Mouse (Mus musculus): ENCODE results near the gene Slc17a4. TPM values are rescaled to one million over a fixed set of nuclear protein-coding genes. Genes with fewer than 3 reads are reported as not detected.

Slc17a4 gene
- polyA plus RNA-seq, 1 experiment = 0.02 TPM

- TF ChIP-seq MYOD1 (IDR thresholded peaks at IDR 0.05; ENCODE audit: control insufficient read depth in 1 of 3, insufficient read length in 2 of 3, low read depth in 2 of 3) (no peak), POLR2AphosphoS2 (IDR thresholded peaks at IDR 0.05; ENCODE audit: insufficient read length, low read depth) (no peak), MAX (IDR thresholded peaks at IDR 0.05; ENCODE audit: low read depth) (no peak), SRF (IDR thresholded peaks at IDR 0.05; ENCODE audit: control insufficient read depth, insufficient read length, low read depth) (no peak), MYOG (IDR thresholded peaks at IDR 0.05; ENCODE audit: control insufficient read depth in 1 of 3, insufficient read depth in 1 of 3, insufficient read length in 2 of 3, low read depth in 2 of 3) (no peak), E2F4 (IDR thresholded peaks at IDR 0.05; ENCODE audit: insufficient read depth) (no peak), USF1 (IDR thresholded peaks at IDR 0.05; ENCODE audit: low read depth) (no peak), TCF12 (IDR thresholded peaks at IDR 0.05; ENCODE audit: insufficient read depth, poor library complexity, severe bottlenecking) (no peak), POLR2A (IDR thresholded peaks at IDR 0.05; ENCODE audit: insufficient read length, low read depth) (no peak)
- Histone ChIP-seq H3K79me2 (ENCODE audit: control insufficient read depth, insufficient read depth) (no peaks in the 10 kb centered on the region), H3K4me3 (no peak overlapping the region), H3K27me3 (ENCODE audit: control insufficient read depth, insufficient read depth, insufficient read length) (peaks cover 6% of the 10 kb centered on the region), H3K4me2 (ENCODE audit: low read depth) (no peak overlapping the region), H3K36me3 (ENCODE audit: control insufficient read depth, insufficient read depth) (no peaks in the 10 kb centered on the region), H3ac (ENCODE audit: control insufficient read depth, insufficient read length) (no peak overlapping the region)
Observed at GRCm38 (mm10) chr13:23893269-23893593, 21.6 kb downstream of the Slc17a4 start.

- TF ChIP-seq MYOG (IDR thresholded peaks at IDR 0.05; ENCODE audit: control insufficient read depth in 1 of 3, insufficient read depth in 1 of 3, insufficient read length in 2 of 3, low read depth in 2 of 3) (no peak), TCF12 (IDR thresholded peaks at IDR 0.05; ENCODE audit: insufficient read depth, poor library complexity, severe bottlenecking) (no peak), CEBPB (IDR thresholded peaks at IDR 0.05; ENCODE audit: insufficient read depth, poor library complexity, severe bottlenecking) (no peak), MAX (IDR thresholded peaks at IDR 0.05; ENCODE audit: low read depth) (no peak), USF1 (IDR thresholded peaks at IDR 0.05; ENCODE audit: low read depth) (no peak), SRF (IDR thresholded peaks at IDR 0.05; ENCODE audit: control insufficient read depth, insufficient read length, low read depth) (no peak), REST (IDR thresholded peaks at IDR 0.05; ENCODE audit: insufficient read depth, insufficient read length) (no peak)
- no peak overlapping the region for H3ac ChIP-seq (ENCODE audit: control insufficient read depth, insufficient read length)
Observed at GRCm38 (mm10) chr13:23892592-23893268, 22.1 kb downstream of the Slc17a4 start.

GRCm38 (mm10) chr13:23889011-23889605 is 25.7 kb downstream of the Slc17a4 start:
- no peaks in the 10 kb centered on the region for H3K79me2 ChIP-seq (ENCODE audit: control insufficient read depth, insufficient read depth)
- H3K4me2 ChIP-seq (ENCODE audit: low read depth) = no peak overlapping the region
- no peaks in the 10 kb centered on the region for H3K36me3 ChIP-seq (ENCODE audit: control insufficient read depth, insufficient read depth)
- H3K27me3 ChIP-seq (ENCODE audit: control insufficient read depth, insufficient read depth, insufficient read length) = peaks cover 6% of the 10 kb centered on the region
- H3K4me3 ChIP-seq = no peak overlapping the region
- TF ChIP-seq MYOD1 (IDR thresholded peaks at IDR 0.05; ENCODE audit: control insufficient read depth in 1 of 3, insufficient read length in 2 of 3, low read depth in 2 of 3) (no peak), POLR2A (IDR thresholded peaks at IDR 0.05; ENCODE audit: insufficient read length, low read depth) (no peak), CEBPB (IDR thresholded peaks at IDR 0.05; ENCODE audit: insufficient read depth, poor library complexity, severe bottlenecking) (no peak), MAX (IDR thresholded peaks at IDR 0.05; ENCODE audit: low read depth) (no peak), USF1 (IDR thresholded peaks at IDR 0.05; ENCODE audit: low read depth) (no peak), TCF12 (IDR thresholded peaks at IDR 0.05; ENCODE audit: insufficient read depth, poor library complexity, severe bottlenecking) (no peak), MYOG (IDR thresholded peaks at IDR 0.05; ENCODE audit: control insufficient read depth in 1 of 3, insufficient read depth in 1 of 3, insufficient read length in 2 of 3, low read depth in 2 of 3) (no peak), E2F4 (IDR thresholded peaks at IDR 0.05; ENCODE audit: insufficient read depth) (no peak)
- H3ac ChIP-seq (ENCODE audit: control insufficient read depth, insufficient read length) = no peak overlapping the region

More at GRCm38 (mm10) chr13:23892592-23893268, 22.1 kb downstream of the Slc17a4 start:
- no peaks in the 10 kb centered on the region for H3K79me2 ChIP-seq (ENCODE audit: control insufficient read depth, insufficient read depth)
- H3K4me3 ChIP-seq = no peak overlapping the region
- no peaks in the 10 kb centered on the region for H3K36me3 ChIP-seq (ENCODE audit: control insufficient read depth, insufficient read depth)
- H3K4me2 ChIP-seq (ENCODE audit: low read depth) = no peak overlapping the region
- H3K27me3 ChIP-seq (ENCODE audit: control insufficient read depth, insufficient read depth, insufficient read length) = peaks cover 6% of the 10 kb centered on the region

- H3K27me3 ChIP-seq (ENCODE audit: control insufficient read depth, insufficient read depth, insufficient read length) = peaks cover 6% of the 10 kb centered on the region
- no peak overlapping the region for H3K4me2 ChIP-seq (ENCODE audit: low read depth)
- H3K4me3 ChIP-seq = no peak overlapping the region
- no peaks in the 10 kb centered on the region for H3K36me3 ChIP-seq (ENCODE audit: control insufficient read depth, insufficient read depth)
- no peak overlapping the region for H3ac ChIP-seq (ENCODE audit: control insufficient read depth, insufficient read length)
- H3K79me2 ChIP-seq (ENCODE audit: control insufficient read depth, insufficient read depth) = no peaks in the 10 kb centered on the region
- TF ChIP-seq MAX (IDR thresholded peaks at IDR 0.05; ENCODE audit: low read depth) (no peak), REST (IDR thresholded peaks at IDR 0.05; ENCODE audit: insufficient read depth, insufficient read length) (no peak), POLR2AphosphoS2 (IDR thresholded peaks at IDR 0.05; ENCODE audit: insufficient read length, low read depth) (no peak), CEBPB (IDR thresholded peaks at IDR 0.05; ENCODE audit: insufficient read depth, poor library complexity, severe bottlenecking) (no peak), POLR2A (IDR thresholded peaks at IDR 0.05; ENCODE audit: insufficient read length, low read depth) (no peak), MYOG (IDR thresholded peaks at IDR 0.05; ENCODE audit: control insufficient read depth in 1 of 3, insufficient read depth in 1 of 3, insufficient read length in 2 of 3, low read depth in 2 of 3) (no peak), MYOD1 (IDR thresholded peaks at IDR 0.05; ENCODE audit: control insufficient read depth in 1 of 3, insufficient read length in 2 of 3, low read depth in 2 of 3) (no peak), E2F4 (IDR thresholded peaks at IDR 0.05; ENCODE audit: insufficient read depth) (no peak), TCF3 (IDR thresholded peaks at IDR 0.05; ENCODE audit: insufficient read length, low read depth) (no peak), USF1 (IDR thresholded peaks at IDR 0.05; ENCODE audit: low read depth) (no peak), TCF12 (IDR thresholded peaks at IDR 0.05; ENCODE audit: insufficient read depth, poor library complexity, severe bottlenecking) (no peak), SRF (IDR thresholded peaks at IDR 0.05; ENCODE audit: control insufficient read depth, insufficient read length, low read depth) (no peak)
Observed at GRCm38 (mm10) chr13:23887026-23887725, 27.6 kb downstream of the Slc17a4 start.
